Mouse (Mus musculus) brain, embryonic 14.5 days (tissue): ENCODE results near the gene Grhpr.

Source experiments
- CTCF ChIP-seq: fragments of 200-500 bp; IDR thresholded peaks from 2 replicates; pipeline ENCODE4 v1.5.1; 2012; ENCODE audit warnings: inconsistent platforms, mild to moderate bottlenecking, moderate library complexity, borderline replicate concordance; ENCODE audit not compliant: insufficient read depth, insufficient read length; ENCODE audit errors: extremely low read depth
- POLR2A ChIP-seq: fragments of 200-500 bp; IDR thresholded peaks from 2 replicates; pipeline ENCODE4 v1.6.1; 2012; ENCODE audit warnings: mild to moderate bottlenecking, inconsistent platforms, borderline replicate concordance; ENCODE audit not compliant: poor library complexity, insufficient read depth, insufficient read length, severe bottlenecking; ENCODE audit errors: extremely low read depth

GRCm38 (mm10) chr4:45036571-45036970 lies 55.4 kb downstream of the Grhpr start:
- TF ChIP-seq CTCF (no peak), POLR2A (no peak)
